Mouse (Mus musculus) ES-Bruce4 (cell line): ENCODE measurements around the gene Spata9. TPM values are rescaled to one million over a fixed set of nuclear protein-coding genes. Genes with fewer than 3 reads are reported as not detected.
A peak's percentile ranks its signal among the peaks of the same experiment; 100 is the strongest.

Source experiments
- H3K27ac ChIP-seq: 2 replicates; pipeline ENCODE4 v1.5.1; 2012; ENCODE audit warnings: low read length, inconsistent platforms; ENCODE audit not compliant: insufficient read depth
- H3K27me3 ChIP-seq: 2 replicates; pipeline ENCODE4 v1.6.1; 2012; ENCODE audit warnings: mild to moderate bottlenecking, low read length, inconsistent platforms; ENCODE audit not compliant: control insufficient read depth, poor library complexity, insufficient read depth, severe bottlenecking
- H3K36me3 ChIP-seq: 2 replicates; pipeline ENCODE4 v1.6.1; 2012; ENCODE audit warnings: inconsistent platforms, mild to moderate bottlenecking, low read length, moderate library complexity; ENCODE audit not compliant: control insufficient read depth, poor library complexity, insufficient read depth, severe bottlenecking
- H3K4me1 ChIP-seq: one replicate; pipeline ENCODE4 v1.8.1; 2011; ENCODE audit warnings: low read length; ENCODE audit not compliant: control insufficient read depth, insufficient read depth
- H3K4me3 ChIP-seq: 2 replicates; pipeline ENCODE4 v1.5.1; 2011; ENCODE audit warnings: low read depth, mild to moderate bottlenecking, low read length
- H3K9ac ChIP-seq: 2 replicates; pipeline ENCODE4 v1.6.1; 2012; ENCODE audit warnings: low read depth, mild to moderate bottlenecking, inconsistent platforms; ENCODE audit not compliant: poor library complexity, severe bottlenecking
- H3K9me3 ChIP-seq: replicated peaks from 2 replicates; pipeline ENCODE4 v1.6.1; 2012; ENCODE audit warnings: mild to moderate bottlenecking, low read length, inconsistent platforms; ENCODE audit not compliant: control insufficient read depth, poor library complexity, insufficient read depth, severe bottlenecking
- CTCF ChIP-seq: IDR thresholded peaks from one replicate; pipeline ENCODE4 v1.8.1; 2011; ENCODE audit warnings: low read depth, low read length
- EP300 ChIP-seq: IDR thresholded peaks from 2 replicates; pipeline ENCODE4 v1.6.1; 2011; ENCODE audit warnings: low read depth, low read length; ENCODE audit not compliant: insufficient read depth
- POLR2A ChIP-seq: IDR thresholded peaks from one replicate; pipeline ENCODE4 v1.8.1; 2011; ENCODE audit warnings: low read length; ENCODE audit not compliant: insufficient read depth
- polyA plus RNA-seq: library from polyadenylated mRNA; stranded (reverse); fragments of >200 nt; gene quantifications from 2 replicates; pipeline ENCODE4 v1.2.4, GENCODE M21; 2011; ENCODE audit warnings: low read depth; ENCODE audit not compliant: missing spikeins, insufficient read depth, insufficient read length

Gene Spata9
- polyA plus RNA-seq, 1 experiment, result not detected

GRCm38 (mm10) chr13:76003272-76003671 is 36.3 kb downstream of the Spata9 start:
- Histone ChIP-seq H3K4me1 (no peaks in the 10 kb centered on the region), H3K27ac (no peak overlapping the region), H3K9me3 (no peaks in the 10 kb centered on the region), H3K4me3 (no peak overlapping the region), H3K9ac (no peak overlapping the region), H3K36me3 (no peaks in the 10 kb centered on the region), H3K27me3 (no peaks in the 10 kb centered on the region)
- TF ChIP-seq CTCF (no peak), POLR2A (no peak), EP300 (no peak)

DNA sequence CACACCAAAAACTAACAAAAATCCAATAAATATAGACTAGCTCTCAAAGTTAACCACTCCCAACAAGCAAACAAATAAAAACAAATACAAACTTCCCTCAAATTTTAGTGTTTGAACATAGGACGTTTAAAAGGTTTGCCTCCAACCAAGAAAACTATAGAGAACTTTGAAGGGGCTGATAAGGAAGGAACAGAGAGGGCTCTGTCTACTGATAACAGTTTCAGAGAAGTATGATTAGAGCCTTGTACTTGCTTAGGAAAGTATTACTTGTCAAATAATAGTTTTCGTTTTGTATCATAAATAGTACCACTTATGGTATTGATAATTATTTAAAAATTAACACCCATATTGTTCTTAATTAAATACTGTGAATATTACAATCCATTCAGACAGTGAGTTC is 47.6 kb downstream of the Spata9 start:
- H3K27ac ChIP-seq, result no peak overlapping the region
- H3K27me3 ChIP-seq, result no peaks in the 10 kb centered on the region
- no peaks in the 10 kb centered on the region for H3K4me1 ChIP-seq
- TF ChIP-seq EP300 (no peak), CTCF (no peak), POLR2A (no peak)
- H3K9ac ChIP-seq, result no peak overlapping the region
- no peaks in the 10 kb centered on the region for H3K9me3 ChIP-seq
- no peak overlapping the region for H3K4me3 ChIP-seq
- H3K36me3 ChIP-seq, result no peaks in the 10 kb centered on the region

GRCm38 (mm10) chr13:76017465-76017864 is 50.5 kb downstream of the Spata9 start:
- no peak for TF ChIP-seq POLR2A
- TF ChIP-seq EP300, result no peak
- TF ChIP-seq CTCF, result no peak
- Histone ChIP-seq H3K4me1 (no peaks in the 10 kb centered on the region), H3K36me3 (no peaks in the 10 kb centered on the region), H3K4me3 (peak overlapping the region; percentile 76), H3K9ac (peak overlapping the region; percentile 70), H3K27ac (no peak overlapping the region), H3K27me3 (no peaks in the 10 kb centered on the region), H3K9me3 (no peaks in the 10 kb centered on the region)

DNA sequence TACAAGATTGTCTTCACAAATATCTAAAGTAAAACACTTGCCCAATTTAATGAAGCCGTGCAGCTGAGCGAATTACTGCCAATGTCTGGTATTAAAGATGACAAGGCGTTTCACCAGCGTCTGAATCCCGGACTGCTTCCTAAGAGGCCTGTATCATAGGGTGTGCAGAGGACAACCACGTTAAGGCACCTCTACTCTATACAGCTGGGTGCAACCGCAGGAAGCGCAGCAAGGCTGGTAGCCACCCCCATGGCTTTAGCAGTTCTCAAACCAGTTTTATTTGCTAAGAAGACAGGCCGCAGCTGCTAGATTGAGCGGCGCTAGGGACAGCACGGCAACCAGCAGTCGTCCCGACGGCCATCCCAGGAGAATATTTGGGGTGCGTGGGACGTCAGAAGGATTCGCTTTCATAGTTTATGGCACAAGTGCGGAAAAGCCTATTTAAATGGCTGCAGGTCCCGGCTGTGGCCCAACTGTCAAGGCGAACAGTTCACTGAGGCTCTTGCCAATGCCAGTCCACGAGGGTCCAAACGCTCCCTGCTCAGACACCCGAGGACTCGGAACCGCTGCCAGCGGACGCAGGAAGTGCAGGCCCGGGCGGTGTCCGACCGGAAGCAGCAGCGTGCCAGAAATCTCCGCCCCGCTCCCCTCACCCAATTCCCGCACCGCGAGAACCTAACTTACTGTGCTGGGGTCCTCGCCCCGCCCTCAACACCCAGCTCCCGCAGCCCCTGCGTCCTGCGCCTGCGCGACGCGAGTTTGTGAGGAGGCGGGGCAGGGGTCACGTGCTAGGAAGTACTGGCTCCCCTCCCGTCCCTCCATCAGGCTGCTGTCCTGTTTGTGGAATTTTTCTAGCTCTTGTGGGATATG is 51.3 kb downstream of the Spata9 start, which contains the start of gene Rfesd:
Gene Rfesd, minus strand, starts transcription at position 746 of the 870 bp plus-strand sequence.
- no peak for TF ChIP-seq CTCF
- no peak for TF ChIP-seq EP300
- peak; percentile 56 for TF ChIP-seq POLR2A
- Histone ChIP-seq H3K9me3 (no peaks in the 10 kb centered on the region), H3K4me3 (peak within 1 kb of the TSS; percentile 76)

GRCm38 (mm10) chr13:76018844-76019400 is 52.0 kb downstream of the Spata9 start:
- H3K27ac ChIP-seq, result no peak overlapping the region
- H3K27me3 ChIP-seq, result peaks cover 1% of the 10 kb centered on the region; the same call in 1 of the 2 replicates
- peak overlapping the region; percentile 19; the same call in 1 of the 2 replicates for H3K4me3 ChIP-seq
- no peaks in the 10 kb centered on the region for H3K4me1 ChIP-seq
- TF ChIP-seq EP300 (no peak), POLR2A (no peak), CTCF (no peak)
- H3K9me3 ChIP-seq, result no peaks in the 10 kb centered on the region
- no peaks in the 10 kb centered on the region for H3K36me3 ChIP-seq
- peak overlapping the region; percentile 40; the same call in 1 of the 2 replicates for H3K9ac ChIP-seq

More for the DNA sequence above, 51.3 kb downstream of the Spata9 start, which contains the start of gene Rfesd:
- Histone ChIP-seq H3K4me1 (no peaks in the 10 kb centered on the region), H3K36me3 (no peaks in the 10 kb centered on the region), H3K27me3 (peaks cover under 1% of the 10 kb centered on the region; the same call in 1 of the 2 replicates), H3K9ac (peak within 1 kb of the TSS; percentile 70), H3K27ac (0 out of 2 replicates have a peak within 1 kb of the TSS, but pooled peaks have one; percentile 10)
